10 mouse cellular contexts compared by ENCODE assay signal in genomic region chr1:171840450-171841023, GRCm38 (mm10). TPM values are rescaled to one million over a fixed set of nuclear protein-coding genes. Genes with fewer than 3 reads are reported as not detected.
DNase-seq lines count a peak whose midpoint lies in the region; ATAC-seq and TF ChIP-seq lines count a peak whose summit lies in the region.
"Had no signal": no experiment of that assay in that cellular context is flagged by ENCODE, and none has a peak within 500 bp of the region (broad histone marks: within the 10 kb centered on the region; RNA-seq: fewer than 3 reads in every experiment).

No protein-coding gene starts in this region.

- TF ChIP-seq POLR2A in lung, adult 2 months (IDR thresholded peaks at IDR 0.05; ENCODE audit: borderline replicate concordance, extremely low read depth, low read depth, low read length), result no peak

- no peak for TF ChIP-seq CTCF in lung, adult 2 months (IDR thresholded peaks at IDR 0.05; ENCODE audit: insufficient read depth, low read length)

- peak; percentile 68 for ATAC-seq in megakaryocyte-erythroid progenitor cell, adult 5-6 weeks (replicated peaks; ENCODE audit: low FRiP score, low TSS enrichment, poor library complexity, severe bottlenecking)
- no peak for ATAC-seq in frontal cortex, adult (ENCODE audit: low TSS enrichment)
- no peak for ATAC-seq in erythroblast, adult 5-6 weeks (replicated peaks; ENCODE audit: low FRiP score, poor library complexity, severe bottlenecking)
- ATAC-seq: Patski had no signal

- 48% methylated on average over 4 of the region's 4 CpGs for WGBS in lung, adult 2 months

- H3K4me3 ChIP-seq in lung, adult 2 months (replicated peaks; ENCODE audit: extremely low read depth, low read depth, low read length), result peak overlapping the region; percentile 49

- intact Hi-C loops in heart, postnatal 36 days (cut with DNase I), result no loop called here

- DNase-seq in lung, adult 2 months, result no peak
- no peak for DNase-seq in lung, postnatal 10 days
- peak; percentile 17 to 18 for DNase-seq in heart, postnatal 36 days
- DNase-seq in cerebellum, postnatal 36 days, result no peak
- no peak for DNase-seq in yolk sac, embryonic 10.5 days (ENCODE audit: low spot score)
- DNase-seq: cerebellum, adult 11-12 months had no signal

- no peaks in the 10 kb centered on the region for H3K4me1 ChIP-seq in lung, adult 2 months (ENCODE audit: control insufficient read depth, insufficient read depth, low read length)

RNA-seq across cellular contexts. Expression of gene Cd84, which starts 1.0 kb away (rescaled TPM):
- 3.4 and 6.2 TPM in 2 replicates for polyA plus RNA-seq in lung, adult 2 months (2012; rRNA removed)
- total RNA-seq in heart, postnatal 36 days (2021), result 1 to 10 TPM; 3.0 to 3.1 TPM
- total RNA-seq in megakaryocyte-erythroid progenitor cell, adult 5-6 weeks (2014; fragmentation: Nextera tagmentation), result 17.2 and 17.3 TPM in 2 replicates
- total RNA-seq in megakaryocyte-erythroid progenitor cell, adult 5-6 weeks (2017), result 20.1 and 61.3 TPM in 2 replicates
- 20.3 and 22.1 TPM in 2 replicates for total RNA-seq in erythroblast, adult 5-6 weeks (2015; ENCODE audit: low replicate concordance)
- 23.7 and 25.0 TPM in 2 replicates for total RNA-seq in erythroblast, adult 5-6 weeks (2017; ENCODE audit: low replicate concordance)

RNA-seq across cellular contexts. Expression of gene Gm10521, which starts 54.9 kb away (rescaled TPM):
- 0.72 and 1.1 TPM in 2 replicates for polyA plus RNA-seq in lung, adult 2 months (2012; rRNA removed)
- total RNA-seq in heart, postnatal 36 days (2021), result under 1 TPM; 0.19 to 0.22 TPM
- 2.6 and 2.7 TPM in 2 replicates for total RNA-seq in megakaryocyte-erythroid progenitor cell, adult 5-6 weeks (2014; fragmentation: Nextera tagmentation)
- 1.1 TPM in 2 replicates for total RNA-seq in megakaryocyte-erythroid progenitor cell, adult 5-6 weeks (2017)
- total RNA-seq in erythroblast, adult 5-6 weeks (2015; ENCODE audit: low replicate concordance), result 2.9 and 3.1 TPM in 2 replicates
- 2.4 and 2.7 TPM in 2 replicates for total RNA-seq in erythroblast, adult 5-6 weeks (2017; ENCODE audit: low replicate concordance)
- polyA plus RNA-seq: Patski had no signal

Comparison
In these comparisons a context has a peak if more than half of its experiments do, and no peak if none do; other contexts are left out.
1. DNase-seq: peak in heart, postnatal 36 days (2 of 2); none in lung, adult 2 months (single experiment), lung, postnatal 10 days (single experiment), cerebellum, postnatal 36 days (0 of 2) and yolk sac, embryonic 10.5 days (single experiment).
2. RNA of gene Cd84, which starts 1.0 kb away (total RNA-seq): 20.3 to 25.0 TPM in erythroblast, adult 5-6 weeks and 17.2 to 61.3 TPM in megakaryocyte-erythroid progenitor cell, adult 5-6 weeks; 3.0 to 3.1 TPM in heart, postnatal 36 days; every median in the first group is over 4 times any median in the second.